Mouse (Mus musculus): ENCODE measurements around the gene AI467606. TPM values are rescaled to one million over a fixed set of nuclear protein-coding genes. Genes with fewer than 3 reads are reported as not detected.

The AI467606 gene
- polyA plus RNA-seq (2015; fragmentation: Nextera tagmentation; extraction: Ambion mirVana), result 4.8 and 6.3 TPM in 2 replicates

GRCm38 (mm10) chr7:127091114-127091896 lies at the start of gene AI467606:
AI467606 (plus strand) TSS chr7:127091359.
- no peaks in the 10 kb centered on the region for H3K27me3 ChIP-seq
- H3K27ac ChIP-seq (replicated peaks), result no peak within 1 kb of the TSS
- H3K4me2 ChIP-seq (replicated peaks), result 0 out of 2 replicates have a peak within 1 kb of the TSS, but pooled peaks have one; percentile 17
- ATAC-seq (ENCODE audit: insufficient number of reproducible peaks, low FRiP score, low TSS enrichment, low read depth), result peak; percentile 63; the same call in 1 of the 2 replicates
- peaks cover 13% of the 10 kb centered on the region; the same call in 1 of the 2 replicates for H3K4me1 ChIP-seq
- no peak within 1 kb of the TSS for H3K9ac ChIP-seq
- no peaks in the 10 kb centered on the region for H3K9me3 ChIP-seq (replicated peaks)
- H3K36me3 ChIP-seq, result no peaks in the 10 kb centered on the region
- 0 out of 2 replicates have a peak within 1 kb of the TSS, but pooled peaks have one; percentile 9 for H3K4me3 ChIP-seq (replicated peaks)
- WGBS, result 59% methylated on average over 16 of the region's 16 CpGs

GRCm38 (mm10) chr7:127041851-127042672 lies 49.1 kb upstream of the AI467606 start, which contains the start of gene Kif22:
Kif22 (minus strand) TSS chr7:127042471.
- Histone ChIP-seq H3K27ac (replicated peaks) (peak within 1 kb of the TSS; percentile 63), H3K9ac (peak within 1 kb of the TSS; percentile 67), H3K9me3 (replicated peaks) (no peaks in the 10 kb centered on the region), H3K4me3 (replicated peaks) (peak within 1 kb of the TSS; percentile 70), H3K4me2 (replicated peaks) (peak within 1 kb of the TSS; percentile 82), H3K27me3 (no peaks in the 10 kb centered on the region), H3K36me3 (peaks cover 11% of the 10 kb centered on the region; the same call in 1 of the 2 replicates), H3K4me1 (peaks cover 22% of the 10 kb centered on the region)
- under 1% methylated on average over 53 of the region's 53 CpGs for WGBS
- peak; percentile 85 for ATAC-seq (ENCODE audit: insufficient number of reproducible peaks, low FRiP score, low TSS enrichment, low read depth)

- no peaks in the 10 kb centered on the region for H3K4me1 ChIP-seq
- no peak overlapping the region for H3K4me3 ChIP-seq (replicated peaks)
- ATAC-seq (ENCODE audit: insufficient number of reproducible peaks, low FRiP score, low TSS enrichment, low read depth), result no peak
- H3K9me3 ChIP-seq (replicated peaks), result no peaks in the 10 kb centered on the region
- no peak overlapping the region for H3K27ac ChIP-seq (replicated peaks)
- peaks cover 4% of the 10 kb centered on the region; the same call in 1 of the 2 replicates for H3K27me3 ChIP-seq
- no peak overlapping the region for H3K9ac ChIP-seq
- H3K4me2 ChIP-seq (replicated peaks), result no peak overlapping the region
- no peaks in the 10 kb centered on the region for H3K36me3 ChIP-seq
- WGBS, result 74% methylated on average over 5 of the region's 5 CpGs
These were observed 36.1 kb upstream of the AI467606 start for GRCm38 (mm10) chr7:127055026-127055585.

GRCm38 (mm10) chr7:127065538-127065937 lies 25.6 kb upstream of the AI467606 start:
- H3K9ac ChIP-seq, result no peak overlapping the region
- no peak overlapping the region for H3K4me2 ChIP-seq (replicated peaks)
- no peaks in the 10 kb centered on the region; the same call in 1 of the 2 replicates for H3K27me3 ChIP-seq
- H3K4me1 ChIP-seq, result no peaks in the 10 kb centered on the region
- no peak for ATAC-seq (ENCODE audit: insufficient number of reproducible peaks, low FRiP score, low TSS enrichment, low read depth)
- H3K36me3 ChIP-seq, result no peaks in the 10 kb centered on the region
- H3K27ac ChIP-seq (replicated peaks), result no peak overlapping the region
- no peaks in the 10 kb centered on the region for H3K9me3 ChIP-seq (replicated peaks)
- no peak overlapping the region for H3K4me3 ChIP-seq (replicated peaks)
- 84% methylated on average over 6 of the region's 6 CpGs for WGBS

GRCm38 (mm10) chr7:127066317-127066716 lies 24.8 kb upstream of the AI467606 start:
- Histone ChIP-seq H3K27me3 (no peaks in the 10 kb centered on the region; the same call in 1 of the 2 replicates), H3K27ac (replicated peaks) (no peak overlapping the region), H3K36me3 (no peaks in the 10 kb centered on the region), H3K9ac (no peak overlapping the region), H3K4me2 (replicated peaks) (no peak overlapping the region), H3K9me3 (replicated peaks) (no peaks in the 10 kb centered on the region), H3K4me1 (no peaks in the 10 kb centered on the region), H3K4me3 (replicated peaks) (no peak overlapping the region)
- ATAC-seq (ENCODE audit: insufficient number of reproducible peaks, low FRiP score, low TSS enrichment, low read depth), result no peak
- WGBS, result 75% methylated on average over 4 of the region's 4 CpGs

- Histone ChIP-seq H3K4me2 (replicated peaks) (no peak overlapping the region), H3K4me3 (replicated peaks) (no peak overlapping the region), H3K27ac (replicated peaks) (no peak overlapping the region), H3K36me3 (no peaks in the 10 kb centered on the region), H3K9ac (no peak overlapping the region), H3K27me3 (no peaks in the 10 kb centered on the region; the same call in 1 of the 2 replicates), H3K9me3 (replicated peaks) (no peaks in the 10 kb centered on the region), H3K4me1 (no peaks in the 10 kb centered on the region)
- no peak for ATAC-seq (ENCODE audit: insufficient number of reproducible peaks, low FRiP score, low TSS enrichment, low read depth)
- 71% methylated on average over 4 of the region's 4 CpGs for WGBS
These were observed 20.2 kb upstream of the AI467606 start for GRCm38 (mm10) chr7:127070871-127071413.

GRCm38 (mm10) chr7:127073221-127073620 lies 17.9 kb upstream of the AI467606 start:
- Histone ChIP-seq H3K4me2 (replicated peaks) (no peak overlapping the region), H3K27ac (replicated peaks) (no peak overlapping the region), H3K4me1 (no peaks in the 10 kb centered on the region), H3K4me3 (replicated peaks) (no peak overlapping the region), H3K9me3 (replicated peaks) (no peaks in the 10 kb centered on the region), H3K9ac (no peak overlapping the region), H3K36me3 (no peaks in the 10 kb centered on the region), H3K27me3 (no peaks in the 10 kb centered on the region)
- WGBS, result 72% methylated on average over 4 of the region's 4 CpGs
- ATAC-seq (ENCODE audit: insufficient number of reproducible peaks, low FRiP score, low TSS enrichment, low read depth), result no peak

GRCm38 (mm10) chr7:127076188-127076587 lies 15.0 kb upstream of the AI467606 start:
- Histone ChIP-seq H3K27ac (replicated peaks) (no peak overlapping the region), H3K27me3 (no peaks in the 10 kb centered on the region), H3K9ac (no peak overlapping the region), H3K4me2 (replicated peaks) (no peak overlapping the region), H3K4me3 (replicated peaks) (no peak overlapping the region), H3K36me3 (no peaks in the 10 kb centered on the region), H3K9me3 (replicated peaks) (no peaks in the 10 kb centered on the region), H3K4me1 (no peaks in the 10 kb centered on the region)
- ATAC-seq (ENCODE audit: insufficient number of reproducible peaks, low FRiP score, low TSS enrichment, low read depth), result no peak
- 89% methylated on average over 5 of the region's 5 CpGs for WGBS

- H3K4me1 ChIP-seq, result no peaks in the 10 kb centered on the region
- no peaks in the 10 kb centered on the region for H3K9me3 ChIP-seq (replicated peaks)
- no peak overlapping the region for H3K4me3 ChIP-seq (replicated peaks)
- H3K27ac ChIP-seq (replicated peaks), result no peak overlapping the region
- H3K9ac ChIP-seq, result no peak overlapping the region
- no peaks in the 10 kb centered on the region for H3K27me3 ChIP-seq
- 87% methylated on average over 3 of the region's 3 CpGs for WGBS
- H3K4me2 ChIP-seq (replicated peaks), result no peak overlapping the region
- ATAC-seq (ENCODE audit: insufficient number of reproducible peaks, low FRiP score, low TSS enrichment, low read depth), result no peak
- H3K36me3 ChIP-seq, result no peaks in the 10 kb centered on the region
These were observed 13.5 kb upstream of the AI467606 start for GRCm38 (mm10) chr7:127077692-127078091.

GRCm38 (mm10) chr7:127080045-127080444 lies 11.1 kb upstream of the AI467606 start:
- 57% methylated on average over 3 of the region's 3 CpGs for WGBS

GRCm38 (mm10) chr7:127082271-127082670 lies 8.9 kb upstream of the AI467606 start:
- Histone ChIP-seq H3K27me3 (no peaks in the 10 kb centered on the region), H3K4me1 (no peaks in the 10 kb centered on the region), H3K9me3 (replicated peaks) (no peaks in the 10 kb centered on the region), H3K9ac (no peak overlapping the region), H3K4me2 (replicated peaks) (no peak overlapping the region), H3K4me3 (replicated peaks) (no peak overlapping the region), H3K36me3 (no peaks in the 10 kb centered on the region), H3K27ac (replicated peaks) (no peak overlapping the region)
- WGBS, result 76% methylated on average over 8 of the region's 8 CpGs
- no peak for ATAC-seq (ENCODE audit: insufficient number of reproducible peaks, low FRiP score, low TSS enrichment, low read depth)

More at GRCm38 (mm10) chr7:127080045-127080444, 11.1 kb upstream of the AI467606 start:
- H3K36me3 ChIP-seq, result no peaks in the 10 kb centered on the region
- H3K4me3 ChIP-seq (replicated peaks), result no peak overlapping the region
- H3K4me1 ChIP-seq, result no peaks in the 10 kb centered on the region
- no peaks in the 10 kb centered on the region for H3K27me3 ChIP-seq
- ATAC-seq (ENCODE audit: insufficient number of reproducible peaks, low FRiP score, low TSS enrichment, low read depth), result no peak
- no peak overlapping the region for H3K4me2 ChIP-seq (replicated peaks)
- H3K27ac ChIP-seq (replicated peaks), result no peak overlapping the region
- H3K9me3 ChIP-seq (replicated peaks), result no peaks in the 10 kb centered on the region
- H3K9ac ChIP-seq, result no peak overlapping the region

Measured in embryonic facial prominence, embryonic 15.5 days (tissue).